Mouse (Mus musculus) G1E (cell line): ENCODE measurements at regions not wholly inside any gene's neighbourhood (a gene's known extent, or its start where the extent isn't known, plus 50 kb on each side); places are given as distances from the start of the nearest gene placed in this dataset.

Source experiments
- CTCF ChIP-seq: IDR thresholded peaks from 2 replicates; pipeline ENCODE4 v1.5.1; 2012; ENCODE audit warnings: low read depth, low read length, inconsistent platforms, mixed read lengths
- GATA1 ChIP-seq: IDR thresholded peaks from 2 replicates; pipeline ENCODE4 v1.6.1; 2012; ENCODE audit warnings: borderline replicate concordance, low read length, inconsistent platforms, mixed read lengths

- no peak for TF ChIP-seq GATA1
- no peak for TF ChIP-seq CTCF
These were observed 285.9 kb upstream of the Klf3 start for GRCm38 (mm10) chr5:64517241-64517640.
